Mouse (Mus musculus) MEL (cell line): ENCODE results near the gene Toe1. TPM values are rescaled to one million over a fixed set of nuclear protein-coding genes. Genes with fewer than 3 reads are reported as not detected.
A peak's percentile ranks its signal among the peaks of the same experiment; 100 is the strongest.

Experiments
- DNase-seq: peaks from one replicate; pipeline ENCODE4 v3.0.0; 2011; ENCODE audit warnings: low read depth, low spot score
- H3K27ac ChIP-seq: 2 replicates; pipeline ENCODE4 v1.5.1; 2012; ENCODE audit warnings: low read depth, mild to moderate bottlenecking, control low read depth, low read length, moderate library complexity; ENCODE audit not compliant: control insufficient read depth
- H3K27me3 ChIP-seq, 2 experiments: fragments of 150-350 bp in 1 of 2; sonication (generic) in 1 of 2; 2 replicates each; pipeline ENCODE4 v1.6.1; 2012; ENCODE audit warnings: low read length in 2 of 2, mild to moderate bottlenecking in 2 of 2, improper control_type of control experiment in 1 of 2, moderate library complexity in 1 of 2; ENCODE audit not compliant: insufficient read depth in 2 of 2, control insufficient read depth in 1 of 2
- H3K36me3 ChIP-seq, 2 experiments: 2 replicates each; pipeline ENCODE4 v1.6.1; 2012 to 2014; ENCODE audit warnings: low read length in 2 of 2, improper control_type of control experiment in 1 of 2, inconsistent platforms in 1 of 2, mild to moderate bottlenecking in 1 of 2; ENCODE audit not compliant: insufficient read depth in 2 of 2, control insufficient read depth in 1 of 2
- H3K4me1 ChIP-seq, 2 experiments: fragments of 150-350 bp in 1 of 2; sonication (generic) in 1 of 2; 2 replicates each; pipeline ENCODE4 v1.6.1; 2012; ENCODE audit warnings: low read length in 2 of 2, improper control_type of control experiment in 1 of 2, mild to moderate bottlenecking in 1 of 2; ENCODE audit not compliant: insufficient read depth in 2 of 2, control insufficient read depth in 1 of 2
- H3K4me3 ChIP-seq, 2 experiments: fragments of 150-350 bp in 1 of 2; sonication (generic) in 1 of 2; 2 replicates each; pipeline ENCODE4 v1.5.1; 2012; ENCODE audit warnings: low read depth in 2 of 2, low read length in 2 of 2, mild to moderate bottlenecking in 2 of 2, moderate library complexity in 2 of 2, control low read depth in 1 of 2, improper control_type of control experiment in 1 of 2; ENCODE audit not compliant: control insufficient read depth in 1 of 2, insufficient read depth in 1 of 2
- H3K79me2 ChIP-seq: 2 replicates; pipeline ENCODE4 v1.6.1; 2012; ENCODE audit warnings: mild to moderate bottlenecking, low read length, moderate library complexity; ENCODE audit not compliant: control insufficient read depth, poor library complexity, insufficient read depth
- H3K9ac ChIP-seq: 2 replicates; pipeline ENCODE4 v1.6.1; 2012; ENCODE audit warnings: low read depth, mild to moderate bottlenecking, control low read depth, low read length, moderate library complexity; ENCODE audit not compliant: control insufficient read depth, poor library complexity, severe bottlenecking
- H3K9me3 ChIP-seq: fragments of 150-350 bp; sonication (generic); replicated peaks from 2 replicates; pipeline ENCODE4 v1.6.1; 2012; ENCODE audit warnings: mild to moderate bottlenecking, low read length, improper control_type of control experiment, moderate library complexity; ENCODE audit not compliant: insufficient read depth
- BHLHE40 ChIP-seq: IDR thresholded peaks from 2 replicates; pipeline ENCODE4 v1.6.1; 2012; ENCODE audit warnings: low read depth, mild to moderate bottlenecking, inconsistent platforms, low read length, improper control_type of control experiment, borderline replicate concordance
- CHD1 ChIP-seq: IDR thresholded peaks from 2 replicates; pipeline ENCODE4 v1.6.1; 2012; ENCODE audit warnings: low read depth, mild to moderate bottlenecking, inconsistent platforms, low read length, improper control_type of control experiment
- CHD2 ChIP-seq: IDR thresholded peaks from 2 replicates; pipeline ENCODE4 v1.6.1; 2011; ENCODE audit warnings: low read length, improper control_type of control experiment
- CTCF ChIP-seq, 3 experiments: IDR thresholded peaks in 2 of 3; conservative IDR thresholded peaks in 1 of 3; 2 replicates each; pipeline ENCODE4 v1.5.1; 2011 to 2012; ENCODE audit warnings: low read length in 3 of 3, low read depth in 2 of 3, mild to moderate bottlenecking in 2 of 3, improper control_type of control experiment in 1 of 3, inconsistent platforms in 1 of 3, mixed read lengths in 1 of 3, moderate library complexity in 1 of 3; ENCODE audit not compliant: control insufficient read depth in 1 of 3, insufficient read depth in 1 of 3, poor library complexity in 1 of 3, severe bottlenecking in 1 of 3
- E2F4 ChIP-seq: IDR thresholded peaks from 2 replicates; pipeline ENCODE4 v1.6.1; 2011; ENCODE audit warnings: low read depth, low read length, improper control_type of control experiment, borderline replicate concordance
- ELF1 ChIP-seq: IDR thresholded peaks from 2 replicates; pipeline ENCODE4 v1.6.1; 2014; ENCODE audit warnings: low read depth, mild to moderate bottlenecking, inconsistent platforms, low read length, improper control_type of control experiment, moderate library complexity
- EP300 ChIP-seq, 2 experiments: IDR thresholded peaks; 2 replicates each; pipeline ENCODE4 v1.6.1; 2011; ENCODE audit warnings: improper control_type of control experiment in 2 of 2, low read length in 2 of 2, low read depth in 1 of 2, mild to moderate bottlenecking in 1 of 2
- ETS1 ChIP-seq: IDR thresholded peaks from 2 replicates; pipeline ENCODE4 v1.6.1; 2012; ENCODE audit warnings: low read depth, mild to moderate bottlenecking, inconsistent platforms, low read length, improper control_type of control experiment, moderate library complexity
- GABPA ChIP-seq: IDR thresholded peaks from 2 replicates; pipeline ENCODE4 v1.6.1; 2012; ENCODE audit warnings: low read depth, mild to moderate bottlenecking, inconsistent platforms, low read length, improper control_type of control experiment, moderate library complexity
- GATA1 ChIP-seq: IDR thresholded peaks from 2 replicates; pipeline ENCODE4 v1.6.1; 2011; ENCODE audit warnings: low read depth, low read length, improper control_type of control experiment
- JUND ChIP-seq: IDR thresholded peaks from 2 replicates; pipeline ENCODE4 v1.6.1; 2011; ENCODE audit warnings: low read depth, mild to moderate bottlenecking, improper control_type of control experiment, low read length
- MAFK ChIP-seq: IDR thresholded peaks from 2 replicates; pipeline ENCODE4 v1.6.1; 2011; ENCODE audit warnings: low read depth, mild to moderate bottlenecking, low read length, improper control_type of control experiment, borderline replicate concordance
- MAZ ChIP-seq: IDR thresholded peaks from 2 replicates; pipeline ENCODE4 v1.6.1; 2012; ENCODE audit warnings: low read depth, mild to moderate bottlenecking, inconsistent platforms, low read length, improper control_type of control experiment
- MXI1 ChIP-seq: IDR thresholded peaks from 2 replicates; pipeline ENCODE4 v1.6.1; 2011; ENCODE audit warnings: mild to moderate bottlenecking, low read depth, low read length, improper control_type of control experiment
- MYB ChIP-seq: IDR thresholded peaks from 2 replicates; pipeline ENCODE4 v1.6.1; 2011; ENCODE audit warnings: mild to moderate bottlenecking, low read depth, low read length, improper control_type of control experiment
- MYC ChIP-seq: IDR thresholded peaks from 2 replicates; pipeline ENCODE4 v1.6.1; 2011; ENCODE audit warnings: low read depth, mild to moderate bottlenecking, low read length, improper control_type of control experiment, moderate library complexity
- NELFE ChIP-seq: IDR thresholded peaks from 2 replicates; pipeline ENCODE4 v1.6.1; 2011; ENCODE audit warnings: low read depth, low read length, improper control_type of control experiment
- NRF1 ChIP-seq: IDR thresholded peaks from 2 replicates; pipeline ENCODE4 v1.6.1; 2014; ENCODE audit warnings: low read depth, mild to moderate bottlenecking, inconsistent platforms, low read length, improper control_type of control experiment, moderate library complexity; ENCODE audit not compliant: poor library complexity, insufficient read depth, severe bottlenecking
- POLR2A ChIP-seq, 2 experiments: IDR thresholded peaks; 2 replicates each; pipeline ENCODE4 v1.6.1; 2011 to 2012; ENCODE audit warnings: low read length in 2 of 2, mild to moderate bottlenecking in 2 of 2, control low read depth in 1 of 2, improper control_type of control experiment in 1 of 2, low read depth in 1 of 2, moderate library complexity in 1 of 2; ENCODE audit not compliant: control insufficient read depth in 1 of 2, insufficient read depth in 1 of 2, poor library complexity in 1 of 2
- POLR2AphosphoS2 ChIP-seq: IDR thresholded peaks from 2 replicates; pipeline ENCODE4 v1.6.1; 2011; ENCODE audit warnings: low read length, improper control_type of control experiment
- POLR2AphosphoS5 ChIP-seq: IDR thresholded peaks from 2 replicates; pipeline ENCODE4 v1.6.1; 2012; ENCODE audit warnings: low read depth, borderline replicate concordance, mild to moderate bottlenecking, inconsistent platforms, low read length, moderate library complexity, mixed read lengths
- RAD21 ChIP-seq: IDR thresholded peaks from 2 replicates; pipeline ENCODE4 v1.6.1; 2011; ENCODE audit warnings: mild to moderate bottlenecking, low read depth, low read length, improper control_type of control experiment
- RCOR1 ChIP-seq: IDR thresholded peaks from 2 replicates; pipeline ENCODE4 v1.6.1; 2012; ENCODE audit warnings: low read depth, mild to moderate bottlenecking, inconsistent platforms, low read length, improper control_type of control experiment
- SIN3A ChIP-seq: IDR thresholded peaks from 2 replicates; pipeline ENCODE4 v1.6.1; 2012; ENCODE audit warnings: low read length, improper control_type of control experiment, inconsistent platforms
- TAL1 ChIP-seq: IDR thresholded peaks from 2 replicates; pipeline ENCODE4 v1.6.1; 2012; ENCODE audit warnings: mild to moderate bottlenecking, inconsistent platforms, low read length, moderate library complexity, mixed read lengths
- TBP ChIP-seq: IDR thresholded peaks from 2 replicates; pipeline ENCODE4 v1.8.0; 2011; ENCODE audit warnings: low read depth, low read length, improper control_type of control experiment
- TCF12 ChIP-seq: IDR thresholded peaks from 2 replicates; pipeline ENCODE4 v1.6.1; 2014; ENCODE audit warnings: low read depth, mild to moderate bottlenecking, inconsistent platforms, low read length, improper control_type of control experiment, moderate library complexity
- UBTF ChIP-seq: IDR thresholded peaks from 2 replicates; pipeline ENCODE4 v1.6.1; 2012; ENCODE audit warnings: low read depth, mild to moderate bottlenecking, inconsistent platforms, low read length, improper control_type of control experiment, moderate library complexity, borderline replicate concordance; ENCODE audit not compliant: insufficient read depth
- USF1 ChIP-seq: IDR thresholded peaks from 2 replicates; pipeline ENCODE4 v1.6.1; 2014; ENCODE audit warnings: low read depth, mild to moderate bottlenecking, inconsistent platforms, low read length, improper control_type of control experiment, moderate library complexity
- USF2 ChIP-seq, 2 experiments: IDR thresholded peaks; 2 replicates each; pipeline ENCODE4 v1.6.1; 2011 to 2012; ENCODE audit warnings: improper control_type of control experiment in 2 of 2, low read length in 2 of 2, borderline replicate concordance in 1 of 2, inconsistent platforms in 1 of 2, low read depth in 1 of 2, mild to moderate bottlenecking in 1 of 2; ENCODE audit not compliant: insufficient read depth in 1 of 2
- ZC3H11A ChIP-seq: IDR thresholded peaks from 2 replicates; pipeline ENCODE4 v1.6.1; 2012; ENCODE audit warnings: low read depth, mild to moderate bottlenecking, inconsistent platforms, low read length, improper control_type of control experiment
- ZKSCAN1 ChIP-seq: IDR thresholded peaks from 2 replicates; pipeline ENCODE4 v1.6.1; 2012; ENCODE audit warnings: low read depth, mild to moderate bottlenecking, inconsistent platforms, low read length, improper control_type of control experiment, moderate library complexity
- ZMIZ1 ChIP-seq: IDR thresholded peaks from 2 replicates; pipeline ENCODE4 v1.6.1; 2012; ENCODE audit warnings: low read depth, mild to moderate bottlenecking, inconsistent platforms, low read length, improper control_type of control experiment, moderate library complexity
- ZNF384 ChIP-seq: IDR thresholded peaks from 2 replicates; pipeline ENCODE4 v1.6.1; 2012; ENCODE audit warnings: low read depth, mild to moderate bottlenecking, inconsistent platforms, low read length, improper control_type of control experiment
- polyA plus RNA-seq, 2 experiments: library from polyadenylated mRNA; stranded (reverse) in 1 of 2; unstranded in 1 of 2; fragments of >175 nt in 1 of 2; fragments of >200 nt in 1 of 2; gene quantifications; 2 replicates each; pipeline versions ENCODE4 v1.2.1 to v1.2.4; 2012; ENCODE audit warnings: low replicate concordance in 2 of 2, low read depth in 1 of 2; ENCODE audit not compliant: insufficient read length in 2 of 2, insufficient read depth in 1 of 2, missing spikeins in 1 of 2
- total RNA-seq: library from RNA; depleted of rRNA; stranded (reverse); fragments of 300-350 nt; gene quantifications from 2 replicates; pipeline ENCODE4 v1.2.3, GENCODE M21; 2012; rRNA removed

Toe1 gene
- 46.4 and 49.3 TPM in 2 replicates for total RNA-seq
- polyA plus RNA-seq = 10 to 100 TPM in 1 of 2 experiments, not detected in 1; 38.3 TPM

DNA sequence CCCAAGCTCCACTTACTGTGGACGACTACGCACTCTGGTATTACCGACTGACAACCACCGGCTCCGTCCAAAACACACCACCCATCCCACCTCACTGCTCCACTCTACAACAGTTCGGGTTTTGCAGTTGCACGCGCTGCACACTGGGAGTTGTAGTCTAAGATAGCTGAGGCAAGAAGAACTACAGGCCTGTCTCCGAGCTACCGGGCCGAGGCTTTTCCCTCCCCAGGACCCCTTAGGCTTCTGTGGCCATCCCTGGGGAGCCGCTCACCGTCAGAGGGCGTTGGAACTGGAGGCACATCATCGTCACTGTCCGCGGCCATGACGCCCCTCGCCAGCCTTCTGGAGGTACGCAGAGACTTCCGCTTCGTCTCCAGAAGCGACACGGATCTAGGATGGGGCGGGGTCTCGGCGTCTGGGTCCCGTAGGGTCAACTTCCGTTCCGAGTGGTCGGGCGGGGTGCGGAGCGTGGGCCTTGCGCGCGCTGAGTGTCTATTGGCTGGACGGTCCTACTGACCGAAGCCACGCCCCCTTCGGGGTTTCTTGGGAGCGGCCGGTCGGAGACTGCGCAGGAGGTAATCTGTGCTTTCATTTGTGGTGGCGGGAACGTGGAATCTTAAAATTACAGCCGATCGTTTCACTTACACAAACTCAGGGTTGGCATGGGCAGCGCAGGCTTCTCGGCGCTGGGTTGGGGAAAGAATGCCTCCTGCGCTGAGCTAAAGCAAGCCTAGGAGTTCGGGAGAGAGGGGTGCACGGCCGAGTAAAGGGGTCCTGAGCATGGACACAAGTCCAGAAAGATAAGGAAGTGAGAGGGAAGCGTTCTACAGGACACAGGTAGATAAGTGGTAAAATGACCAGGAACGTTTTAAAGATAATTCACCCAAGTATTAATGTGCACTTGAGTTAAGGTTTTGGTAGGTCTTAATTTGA is at the start of gene Toe1, which contains the start of gene Mutyh:
Toe1 (minus strand) TSS at position 444 of the 933 bp plus-strand sequence.
Mutyh (plus strand) TSS at position 527 of the 933 bp plus-strand sequence.
- Histone ChIP-seq H3K9ac (peak within 1 kb of the TSS; percentile 94), H3K4me3 (peak within 1 kb of the TSS; percentile 77 to 80), H3K9me3 (no peaks in the 10 kb centered on the region), H3K79me2 (peaks cover 15% of the 10 kb centered on the region), H3K27ac (peak within 1 kb of the TSS; percentile 89), H3K27me3 (no peaks in the 10 kb centered on the region), H3K4me1 (peaks cover 0 to 10% of the 10 kb centered on the region in 2 experiments; a peak in 2 of 4 replicates), H3K36me3 (peaks cover 3 to 4% of the 10 kb centered on the region in 2 experiments; a peak in 3 of 4 replicates)
- peak; percentile 99 for DNase-seq
- peak; percentile 89 for TF ChIP-seq NELFE
- TF ChIP-seq MYC = peak; percentile 81
- no peak for TF ChIP-seq JUND
- no peak for TF ChIP-seq POLR2AphosphoS5
- TF ChIP-seq ZMIZ1 = peak; percentile 79; the same call in 1 of the 2 replicates
- TF ChIP-seq E2F4 = peak; percentile 95
- no peak for TF ChIP-seq RCOR1
- no peak for TF ChIP-seq ZKSCAN1
- TF ChIP-seq TBP = peak; percentile 43; the same call in 1 of the 2 replicates
- no peak for TF ChIP-seq CHD2
- TF ChIP-seq ELF1 = peak; percentile 90
- no peak for TF ChIP-seq RAD21
- TF ChIP-seq ETS1 = 0 out of 2 replicates have a peak, but pooled peaks have one; percentile 40
- peak; percentile 78 for TF ChIP-seq MYB
- TF ChIP-seq SIN3A = peak; percentile 86
- TF ChIP-seq TCF12 = 0 out of 2 replicates have a peak, but pooled peaks have one; percentile 57
- TF ChIP-seq EP300 (IDR thresholded peaks at IDR 0.05; ENCODE audit: low read depth in 1 of 2, low read length in 2 of 2) = peak in 1 of 2 experiments; percentile 23; a peak in 1 of 4 replicates
- peak; percentile 75 to 95 for TF ChIP-seq POLR2A (IDR thresholded peaks at IDR 0.05; ENCODE audit: control insufficient read depth in 1 of 2, insufficient read depth in 1 of 2, low read depth in 1 of 2, low read length in 2 of 2, poor library complexity in 1 of 2)
- TF ChIP-seq ZC3H11A = no peak
- TF ChIP-seq BHLHE40 = no peak
- peak; percentile 95 for TF ChIP-seq POLR2AphosphoS2
- peak; percentile 82 for TF ChIP-seq NRF1
- no peak for TF ChIP-seq UBTF
- peak; percentile 83 for TF ChIP-seq MXI1
- TF ChIP-seq TAL1 = no peak
- peak; percentile 45; the same call in 1 of the 2 replicates for TF ChIP-seq USF1
- TF ChIP-seq MAFK = no peak
- peak; percentile 90; the same call in 1 of the 2 replicates for TF ChIP-seq MAZ
- peak; percentile 41; the same call in 1 of the 2 replicates for TF ChIP-seq GATA1
- TF ChIP-seq ZNF384 = no peak
- 0 out of 6 replicates have a peak, but pooled peaks of 1 of the 3 experiments have one; percentile 7 for TF ChIP-seq CTCF (IDR thresholded peaks at IDR 0.05 in 2 of 3, conservative IDR thresholded peaks at IDR 0.05 in 1 of 3; ENCODE audit: control insufficient read depth in 1 of 3, insufficient read depth in 1 of 3, low read depth in 2 of 3, low read length in 3 of 3, poor library complexity in 1 of 3, severe bottlenecking in 1 of 3)
- TF ChIP-seq USF2 (IDR thresholded peaks at IDR 0.05; ENCODE audit: borderline replicate concordance in 1 of 2, insufficient read depth in 1 of 2, low read depth in 1 of 2, low read length in 2 of 2) = no peak
- TF ChIP-seq CHD1 = no peak
- TF ChIP-seq GABPA = no peak
